Mouse (Mus musculus) neural tube, embryonic 14.5 days (tissue): ENCODE measurements around the gene Rnf11. TPM values are rescaled to one million over a fixed set of nuclear protein-coding genes. Genes with fewer than 3 reads are reported as not detected.

Source experiments
- ATAC-seq: fragments of 200-750 bp; cut with Nextera tagmentation; 2 replicates; pipeline ENCODE4 v1.8.0; 2017; ENCODE audit warnings: low read depth, mild to moderate bottlenecking, moderate TSS enrichment, moderate library complexity
- H3K27ac ChIP-seq: fragments of 300-500 bp; sonication (generic); 2 replicates; pipeline ENCODE4 v1.5.1; 2014; ENCODE audit warnings: low read depth, mild to moderate bottlenecking, control low read depth, low read length, moderate library complexity, mixed read lengths
- H3K27me3 ChIP-seq: fragments of 300-500 bp; sonication (generic); 2 replicates; pipeline ENCODE4 v1.6.1; 2014; ENCODE audit warnings: low read length; ENCODE audit not compliant: control insufficient read depth, insufficient read depth
- H3K36me3 ChIP-seq: fragments of 300-500 bp; sonication (generic); 2 replicates; pipeline ENCODE4 v1.6.1; 2014; ENCODE audit warnings: low read length, mixed read lengths; ENCODE audit not compliant: control insufficient read depth, insufficient read depth
- H3K4me1 ChIP-seq: fragments of 300-500 bp; sonication (generic); 2 replicates; pipeline ENCODE4 v1.6.1; 2014; ENCODE audit warnings: low read length; ENCODE audit not compliant: control insufficient read depth, insufficient read depth
- H3K4me2 ChIP-seq: fragments of 300-500 bp; sonication (generic); 2 replicates; pipeline ENCODE4 v1.6.1; 2014; ENCODE audit warnings: mild to moderate bottlenecking, low read depth, low read length, control low read depth
- H3K4me3 ChIP-seq: fragments of 300-500 bp; sonication (generic); 2 replicates; pipeline ENCODE4 v1.5.1; 2014; ENCODE audit warnings: low read depth, low read length, control low read depth, mixed read lengths
- H3K9ac ChIP-seq: fragments of 300-500 bp; sonication (generic); replicated peaks from 2 replicates; pipeline ENCODE4 v1.6.1; 2014; ENCODE audit warnings: low read depth, mild to moderate bottlenecking, control low read depth, low read length, mixed read lengths
- H3K9me3 ChIP-seq: fragments of 300-500 bp; sonication (generic); 2 replicates; pipeline ENCODE4 v1.6.1; 2016; ENCODE audit warnings: low read length; ENCODE audit not compliant: control insufficient read depth
- WGBS: fragments of 180-500 bp; shearing (Covaris S2); extraction: QIAGEN DNeasy Blood & Tissue Kit; methylation state at CpG from one replicate; pipeline ENCODE4 v1.1.7; 2014; 5-methylcytosine and 5-hydroxymethylcytosine counted together
- polyA plus RNA-seq: library from polyadenylated mRNA; unstranded; fragments of >200 nt; fragmentation: Nextera tagmentation; extraction: Ambion mirVana; gene quantifications from 2 replicates; pipeline ENCODE4 v1.2.1, GENCODE M21; 2014

The Rnf11 gene
- 95.5 and 99.6 TPM in 2 replicates for polyA plus RNA-seq

- Histone ChIP-seq H3K4me2 (no peak within 1 kb of the TSS), H3K9me3 (no peaks in the 10 kb centered on the region), H3K4me1 (no peaks in the 10 kb centered on the region), H3K27me3 (no peaks in the 10 kb centered on the region), H3K36me3 (no peaks in the 10 kb centered on the region), H3K4me3 (no peak within 1 kb of the TSS), H3K9ac (no peak within 1 kb of the TSS), H3K27ac (no peak within 1 kb of the TSS)
- no peak for ATAC-seq
- WGBS = 77% methylated on average over 3 of the region's 3 CpGs
Observed at GRCm38 (mm10) chr4:109484621-109485020, at the start of gene Rnf11. Rnf11 (minus strand) TSS chr4:109484728.

DNA sequence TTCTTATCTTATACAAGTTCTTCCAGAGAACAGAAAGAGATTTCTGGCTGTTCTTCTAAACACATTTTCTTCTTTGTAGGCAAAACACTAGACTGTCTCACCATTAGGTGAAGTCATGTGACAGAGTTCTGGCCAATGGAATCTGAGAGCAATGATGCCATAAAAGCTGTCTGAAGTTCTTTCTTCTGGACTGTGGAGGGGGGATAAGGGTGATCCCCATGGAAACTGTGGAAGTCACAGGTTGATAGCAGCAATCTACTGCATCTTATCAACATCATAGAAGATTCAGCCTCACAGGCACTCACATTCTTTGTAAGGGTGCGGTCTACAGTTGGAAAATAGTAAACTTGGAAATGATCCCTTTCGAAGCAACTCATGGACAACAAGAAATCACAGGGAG is 46.6 kb upstream of the Rnf11 start, which contains the start of gene 4930522H14Rik:
TSS of gene 4930522H14Rik (minus strand) at position 187 of the 400 bp plus-strand sequence.
- WGBS = 98% methylated on average over 2 of the region's 2 CpGs
- Histone ChIP-seq H3K9ac (no peak within 1 kb of the TSS), H3K27me3 (no peaks in the 10 kb centered on the region), H3K36me3 (no peaks in the 10 kb centered on the region), H3K4me2 (no peak within 1 kb of the TSS), H3K27ac (no peak within 1 kb of the TSS), H3K4me1 (no peaks in the 10 kb centered on the region), H3K4me3 (no peak within 1 kb of the TSS), H3K9me3 (no peaks in the 10 kb centered on the region)
- ATAC-seq = no peak

- H3K9ac ChIP-seq = no peak overlapping the region
- H3K4me2 ChIP-seq = no peak overlapping the region
- H3K36me3 ChIP-seq = no peaks in the 10 kb centered on the region
Observed at GRCm38 (mm10) chr4:109530245-109530816, 45.8 kb upstream of the Rnf11 start.

DNA sequence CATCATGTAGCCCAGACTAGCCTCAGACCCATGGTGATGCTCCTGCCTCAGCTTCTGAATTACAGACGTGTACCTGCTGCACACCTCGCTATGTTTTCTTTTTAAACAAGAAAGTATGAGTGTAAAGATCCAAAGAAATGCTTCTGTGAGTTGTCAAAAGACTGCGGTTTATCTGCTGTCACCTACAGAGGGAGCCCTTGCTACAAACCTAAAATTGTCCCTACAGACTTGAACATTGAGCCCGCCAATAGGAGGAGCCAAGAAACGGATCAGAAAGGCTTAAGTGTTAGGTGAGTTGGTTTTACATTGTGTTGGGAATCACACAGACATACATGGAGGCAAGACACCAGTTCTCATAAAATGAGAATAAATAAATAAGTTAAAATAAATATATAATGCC is 20.4 kb upstream of the Rnf11 start:
- no peaks in the 10 kb centered on the region for H3K4me1 ChIP-seq
- no peak for ATAC-seq

More at GRCm38 (mm10) chr4:109530245-109530816, 45.8 kb upstream of the Rnf11 start:
- Histone ChIP-seq H3K9me3 (no peaks in the 10 kb centered on the region), H3K27ac (no peak overlapping the region), H3K27me3 (no peaks in the 10 kb centered on the region), H3K4me1 (no peaks in the 10 kb centered on the region), H3K4me3 (no peak overlapping the region)
- no peak for ATAC-seq
- 29% methylated on average over 15 of the region's 15 CpGs for WGBS

DNA sequence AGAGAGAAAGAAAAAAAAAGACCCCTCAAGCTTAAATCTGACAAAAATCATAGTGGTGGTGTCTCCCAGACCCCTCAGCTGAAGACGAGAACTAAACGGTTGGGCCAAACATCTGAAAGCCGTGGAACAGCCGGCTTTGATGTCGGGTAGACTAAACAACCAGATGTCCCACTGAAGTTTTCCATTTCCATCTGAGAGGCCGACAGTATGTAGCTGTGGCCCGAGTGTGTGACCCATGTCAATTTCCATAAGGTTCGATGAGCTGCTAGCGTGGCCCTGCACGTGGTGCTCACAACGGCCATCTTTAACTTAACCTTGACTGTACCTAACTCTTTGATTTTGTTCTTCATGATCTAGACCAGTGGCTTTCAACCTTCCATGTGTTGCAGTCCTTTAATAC is 13.9 kb upstream of the Rnf11 start:
- Histone ChIP-seq H3K9ac (no peak overlapping the region), H3K4me3 (no peak overlapping the region), H3K27me3 (no peaks in the 10 kb centered on the region), H3K4me2 (no peak overlapping the region), H3K36me3 (no peaks in the 10 kb centered on the region), H3K27ac (no peak overlapping the region), H3K9me3 (no peaks in the 10 kb centered on the region), H3K4me1 (no peaks in the 10 kb centered on the region)
- ATAC-seq = no peak
- WGBS = 82% methylated on average over 11 of the region's 11 CpGs

More for the DNA sequence above, 20.4 kb upstream of the Rnf11 start:
- no peaks in the 10 kb centered on the region for H3K27me3 ChIP-seq
- H3K9ac ChIP-seq = no peak overlapping the region
- 10% methylated on average over 5 of the region's 5 CpGs for WGBS
- no peak overlapping the region for H3K4me2 ChIP-seq
- no peaks in the 10 kb centered on the region for H3K9me3 ChIP-seq
- H3K36me3 ChIP-seq = no peaks in the 10 kb centered on the region
- H3K27ac ChIP-seq = no peak overlapping the region
- H3K4me3 ChIP-seq = no peak overlapping the region

DNA sequence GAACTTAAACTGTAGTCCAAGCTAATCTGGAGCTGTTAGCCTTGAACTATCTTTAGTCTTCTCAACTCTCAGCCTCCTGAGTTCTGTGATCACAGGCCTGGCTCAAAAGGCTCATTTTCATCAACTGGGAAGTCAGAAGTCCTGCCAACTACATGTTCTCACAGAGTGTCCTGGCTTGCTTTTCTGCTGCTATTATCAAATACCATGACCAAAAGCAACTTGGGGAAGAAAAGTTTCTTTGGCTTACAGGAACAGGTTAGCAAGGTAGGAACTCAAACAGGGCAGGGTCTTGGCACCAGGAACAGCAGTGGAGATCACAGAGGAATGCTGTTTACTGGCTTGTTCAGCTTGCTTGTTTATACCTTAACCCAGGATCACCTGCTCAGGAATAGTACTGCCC is 9.1 kb upstream of the Rnf11 start:
- no peak overlapping the region for H3K4me3 ChIP-seq
- no peaks in the 10 kb centered on the region for H3K9me3 ChIP-seq
- H3K27ac ChIP-seq = no peak overlapping the region
- H3K9ac ChIP-seq = no peak overlapping the region
- H3K36me3 ChIP-seq = no peaks in the 10 kb centered on the region
- no peaks in the 10 kb centered on the region for H3K27me3 ChIP-seq
- no peak for ATAC-seq
- H3K4me2 ChIP-seq = no peak overlapping the region
- no peaks in the 10 kb centered on the region for H3K4me1 ChIP-seq

DNA sequence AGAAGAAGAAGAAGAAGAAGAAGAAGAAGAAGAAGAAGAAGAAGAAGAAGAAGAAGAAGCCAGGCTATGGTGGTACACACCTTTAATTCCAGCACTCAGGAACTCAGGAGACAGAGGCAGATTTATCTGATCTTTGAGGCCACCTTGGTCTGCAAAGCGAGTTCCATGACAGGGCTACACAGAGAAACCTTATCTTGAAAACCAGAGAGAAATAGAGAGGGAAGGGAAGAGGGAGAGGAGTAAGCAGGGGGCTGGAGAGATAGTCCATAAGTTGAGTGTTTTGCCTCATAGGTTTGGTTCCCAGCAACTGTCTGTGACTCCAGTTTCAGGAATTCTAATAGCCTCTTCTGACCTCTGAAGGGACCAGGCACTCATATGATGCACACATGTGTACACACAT is 4.3 kb upstream of the Rnf11 start:
- H3K36me3 ChIP-seq = no peaks in the 10 kb centered on the region
- H3K4me3 ChIP-seq = no peak overlapping the region
- H3K9me3 ChIP-seq = no peaks in the 10 kb centered on the region
- no peak overlapping the region for H3K27ac ChIP-seq
- WGBS = 76% methylated on average over 1 of the region's 1 CpGs
- ATAC-seq = no peak
- H3K27me3 ChIP-seq = no peaks in the 10 kb centered on the region
- no peaks in the 10 kb centered on the region for H3K4me1 ChIP-seq
- no peak overlapping the region for H3K4me2 ChIP-seq
- H3K9ac ChIP-seq = no peak overlapping the region

- no peak overlapping the region for H3K9ac ChIP-seq
- no peak for ATAC-seq
- no peak overlapping the region for H3K27ac ChIP-seq
- WGBS = 93% methylated on average over 1 of the region's 1 CpGs
- no peaks in the 10 kb centered on the region for H3K4me1 ChIP-seq
- no peaks in the 10 kb centered on the region for H3K27me3 ChIP-seq
- no peaks in the 10 kb centered on the region for H3K36me3 ChIP-seq
- H3K4me2 ChIP-seq = no peak overlapping the region
- no peaks in the 10 kb centered on the region for H3K9me3 ChIP-seq
- no peak overlapping the region for H3K4me3 ChIP-seq
Observed at GRCm38 (mm10) chr4:109482701-109483100, 1.8 kb downstream of the Rnf11 start.

- no peak overlapping the region for H3K27ac ChIP-seq
- H3K4me3 ChIP-seq = no peak overlapping the region
- no peak for ATAC-seq
- no peaks in the 10 kb centered on the region for H3K27me3 ChIP-seq
- H3K9ac ChIP-seq = no peak overlapping the region
- H3K36me3 ChIP-seq = no peaks in the 10 kb centered on the region
- H3K4me1 ChIP-seq = no peaks in the 10 kb centered on the region
- H3K4me2 ChIP-seq = no peak overlapping the region
- WGBS = 89% methylated on average over 2 of the region's 2 CpGs
- no peaks in the 10 kb centered on the region for H3K9me3 ChIP-seq
Observed at GRCm38 (mm10) chr4:109481424-109481823, 3.1 kb downstream of the Rnf11 start.
